Mouse (Mus musculus) myocyte (in vitro differentiated cells): ENCODE measurements around the gene Grin3b.

ENCODE experiments used
- CEBPB ChIP-seq: IDR thresholded peaks from 2 replicates; pipeline ENCODE4 v1.6.1; 2011; ENCODE audit warnings: mild to moderate bottlenecking, moderate library complexity; ENCODE audit not compliant: poor library complexity, insufficient read depth, severe bottlenecking
- E2F4 ChIP-seq: IDR thresholded peaks from one replicate; pipeline ENCODE4 v1.6.1; 2011; ENCODE audit warnings: mild to moderate bottlenecking, control low read depth, moderate library complexity; ENCODE audit not compliant: insufficient read depth
- MYOD1 ChIP-seq, 3 experiments: IDR thresholded peaks; one replicate each; pipeline ENCODE4 v1.6.1; 2011; ENCODE audit warnings: control low read depth in 2 of 3, low read depth in 2 of 3, mild to moderate bottlenecking in 2 of 3, moderate library complexity in 1 of 3; ENCODE audit not compliant: insufficient read length in 2 of 3, control insufficient read depth in 1 of 3
- POLR2A ChIP-seq: IDR thresholded peaks from one replicate; pipeline ENCODE4 v1.6.1; 2011; ENCODE audit warnings: low read depth, mild to moderate bottlenecking, control low read depth, moderate library complexity; ENCODE audit not compliant: insufficient read length
- REST ChIP-seq: IDR thresholded peaks from one replicate; pipeline ENCODE4 v1.6.1; 2011; ENCODE audit warnings: mild to moderate bottlenecking, control low read depth, moderate library complexity; ENCODE audit not compliant: insufficient read depth, insufficient read length
- TCF3 ChIP-seq: IDR thresholded peaks from one replicate; pipeline ENCODE4 v1.6.1; 2011; ENCODE audit warnings: low read depth, control low read depth; ENCODE audit not compliant: insufficient read length
- USF1 ChIP-seq: IDR thresholded peaks from one replicate; pipeline ENCODE4 v1.6.1; 2011; ENCODE audit warnings: low read depth, mild to moderate bottlenecking, control low read depth, moderate library complexity

GRCm38 (mm10) chr10:79920958-79921535 is 49.5 kb upstream of the Grin3b start, which contains the start of gene R3hdm4:
- no peak for TF ChIP-seq POLR2A
- TF ChIP-seq USF1, result no peak
- TF ChIP-seq E2F4, result no peak
- TF ChIP-seq REST, result no peak
- no peak for TF ChIP-seq CEBPB
- no peak for TF ChIP-seq TCF3
- no peak for TF ChIP-seq MYOD1 (IDR thresholded peaks at IDR 0.05; ENCODE audit: control insufficient read depth in 1 of 3, insufficient read length in 2 of 3, low read depth in 2 of 3)
